Mouse (Mus musculus): ENCODE results near the gene Auts2.

Gene Auts2

DNA sequence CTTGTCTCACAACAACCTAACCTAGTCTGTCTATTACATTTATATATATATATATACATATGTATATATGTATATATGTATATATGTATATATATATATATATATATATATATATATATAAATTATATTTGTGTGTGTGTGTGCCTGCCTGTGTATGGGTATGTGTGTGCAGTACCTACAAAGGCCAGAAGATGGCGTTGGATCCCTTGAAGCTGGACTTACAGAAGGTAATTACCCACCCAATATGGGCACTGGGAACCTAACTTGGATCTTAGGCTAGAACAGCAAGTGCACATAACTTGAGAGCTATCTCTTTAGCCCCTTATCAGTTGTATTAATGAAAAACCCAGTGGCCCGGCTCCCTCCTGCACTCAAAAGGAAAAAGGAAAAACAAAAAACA is 1083.6 kb downstream of the Auts2 start:
- DNase-seq (ENCODE audit: low spot score in 2 of 2) = no peak

DNA sequence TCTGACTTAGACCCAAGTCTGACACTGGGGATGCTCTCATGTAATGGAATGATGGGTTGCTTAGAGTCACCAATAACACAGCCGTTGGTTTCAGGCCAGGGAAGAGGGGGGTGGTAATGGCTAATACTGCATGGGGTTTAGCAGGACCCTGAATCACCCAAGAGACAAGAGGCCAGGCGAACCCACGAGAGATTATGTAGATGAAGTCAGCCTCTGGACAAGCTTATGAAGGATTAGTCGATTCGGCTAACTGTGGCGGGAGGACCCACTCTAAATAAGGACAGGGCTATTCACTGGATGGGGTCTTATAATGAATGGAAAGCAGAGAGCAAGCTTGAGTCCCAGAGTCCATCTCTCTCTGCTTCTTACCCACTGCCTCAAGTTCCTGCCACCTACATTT is 1084.4 kb downstream of the Auts2 start:
- DNase-seq (ENCODE audit: low spot score in 2 of 2) = no peak

DNA sequence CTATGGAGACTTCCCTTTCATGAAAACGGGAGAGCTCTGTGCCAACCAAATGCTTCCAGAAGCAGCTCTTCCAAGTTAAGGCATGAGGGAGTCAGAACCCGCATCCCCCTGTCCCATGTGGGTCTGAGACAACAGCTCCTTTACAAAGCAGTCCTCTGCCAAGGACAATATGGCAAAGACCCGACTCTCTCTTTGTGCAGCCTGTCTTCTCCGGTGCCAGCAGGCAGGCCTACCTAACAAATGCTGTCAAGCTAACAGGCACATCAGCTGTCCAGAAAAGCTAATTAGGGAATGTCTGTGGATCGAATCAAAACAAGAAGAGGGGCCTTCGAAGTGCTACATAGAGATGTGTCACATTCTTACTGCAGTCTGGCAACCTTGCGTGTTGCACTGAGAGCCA is 1085.1 kb downstream of the Auts2 start:
- DNase-seq (ENCODE audit: low spot score in 2 of 2) = no peak

DNA sequence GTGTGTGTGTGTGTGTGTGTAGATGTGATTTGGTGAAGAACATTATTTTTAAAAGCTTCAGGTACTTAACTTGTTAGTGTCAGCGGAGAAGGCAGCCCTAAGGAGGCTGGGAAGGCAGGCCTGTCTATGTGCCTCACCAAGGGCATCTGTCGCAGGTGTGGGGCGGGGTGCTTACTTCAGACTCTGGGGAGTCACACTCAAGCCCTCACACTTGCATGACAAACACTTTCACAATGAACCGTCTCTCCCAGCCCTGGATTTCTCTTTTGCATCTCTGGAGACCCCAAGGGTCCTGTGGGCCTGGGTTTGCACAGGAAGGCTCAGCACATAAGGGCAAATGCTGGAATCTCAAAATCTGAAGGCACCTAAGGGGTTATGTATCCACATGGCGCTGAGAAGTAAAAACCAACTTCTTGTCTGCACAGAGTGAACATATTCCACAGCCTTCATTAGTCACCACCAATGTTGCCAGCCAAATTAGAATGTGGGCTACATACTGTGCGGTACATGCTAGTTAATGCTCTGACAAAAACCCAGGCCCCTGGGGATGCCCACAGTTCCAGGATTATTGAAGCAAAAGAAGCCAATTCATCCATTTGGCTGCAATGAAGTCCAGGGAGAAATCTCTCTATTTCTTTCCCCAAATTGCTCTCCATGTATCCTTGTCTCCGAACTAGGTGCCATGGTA is 1093.8 kb downstream of the Auts2 start:
- DNase-seq (ENCODE audit: low spot score in 2 of 2) = no peak

DNA sequence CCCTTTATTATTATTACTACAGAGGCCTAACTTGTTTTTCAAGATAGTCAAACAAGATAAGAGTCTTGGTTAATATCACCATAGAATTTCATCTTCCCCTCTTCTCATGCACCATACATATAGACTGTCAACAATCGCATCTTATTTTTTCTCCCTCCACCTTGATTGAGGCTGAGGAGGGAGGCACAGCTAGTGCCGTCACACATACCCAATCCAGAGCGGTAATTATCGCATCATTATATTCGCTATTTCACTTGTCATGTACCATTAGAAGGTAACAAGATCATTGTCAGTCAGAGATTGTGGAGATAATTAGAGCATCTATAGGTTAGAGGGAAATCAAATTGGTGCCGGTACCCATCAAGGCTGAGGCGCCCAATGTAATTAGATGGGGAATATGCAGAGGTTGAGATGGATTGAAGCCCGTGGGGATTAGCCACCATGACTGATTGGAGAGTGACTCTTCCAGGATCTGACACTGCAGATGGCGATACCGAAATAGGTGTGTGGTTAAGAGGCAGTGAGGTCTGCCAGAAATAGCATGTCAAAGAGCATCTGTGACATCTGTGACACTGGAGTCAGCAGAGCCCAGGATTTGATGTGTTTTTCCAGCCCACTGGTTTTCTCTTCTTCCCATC is 1107.8 kb downstream of the Auts2 start:
- DNase-seq (ENCODE audit: low spot score in 2 of 2) = no peak

DNA sequence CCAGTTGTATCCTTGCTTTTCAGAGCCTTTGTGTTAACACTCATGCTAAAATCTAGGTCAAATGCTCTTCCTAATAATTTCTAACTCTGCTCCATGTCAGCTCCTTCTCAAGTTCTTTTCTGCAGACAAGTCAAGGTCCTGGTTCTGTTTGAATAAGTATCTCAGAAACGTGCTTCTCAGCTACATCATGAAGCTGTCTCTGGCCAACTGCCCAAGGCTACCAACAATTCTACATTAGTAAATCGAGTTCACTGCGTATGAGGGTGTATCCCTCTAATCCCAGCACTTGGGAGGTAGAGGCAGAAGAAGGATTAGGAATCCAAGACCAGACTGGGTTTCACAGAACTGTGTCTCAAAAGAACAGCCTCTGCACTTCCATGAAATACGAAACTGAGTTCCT is 1109.9 kb downstream of the Auts2 start:
- no peak for DNase-seq (ENCODE audit: low spot score in 2 of 2)

DNA sequence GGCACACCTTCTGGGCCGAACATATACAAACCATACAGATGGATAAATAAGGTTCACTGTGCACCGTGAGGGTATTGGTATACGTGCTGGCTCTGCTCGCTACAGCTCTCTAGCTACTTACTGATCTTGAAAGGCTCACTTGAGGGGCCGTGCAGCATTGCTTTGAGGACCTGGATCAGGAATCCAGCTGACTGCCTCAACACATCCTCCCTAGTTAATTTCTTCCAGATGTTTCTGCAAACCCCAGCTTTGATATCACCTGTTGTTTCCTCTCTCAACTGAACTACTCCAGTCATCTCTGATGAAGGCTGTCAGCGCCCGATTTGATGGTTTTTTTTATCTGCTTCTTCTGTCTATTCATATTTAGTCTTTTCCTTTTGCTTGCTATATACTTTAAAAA is 1111.2 kb downstream of the Auts2 start:
- no peak for DNase-seq (ENCODE audit: low spot score in 2 of 2)

DNA sequence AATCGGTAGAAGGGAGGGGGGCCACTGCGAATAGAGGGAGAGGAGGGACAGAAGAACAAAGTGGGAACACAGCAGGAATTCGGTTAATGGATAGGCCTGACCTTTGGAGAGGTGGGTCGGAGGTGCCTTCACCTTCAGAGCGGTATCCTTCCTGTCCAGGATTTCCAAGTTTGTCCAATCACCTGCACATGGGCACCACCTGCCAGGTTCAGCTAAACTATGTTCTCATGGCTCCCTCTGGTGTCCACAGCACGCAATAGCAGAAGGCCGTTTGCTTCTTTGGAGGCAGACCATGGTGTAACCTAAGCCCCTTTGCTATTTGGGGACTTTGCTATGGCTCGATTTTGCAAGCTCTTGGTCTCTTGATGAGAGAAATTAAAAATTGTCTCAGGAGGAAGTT is 1113.0 kb downstream of the Auts2 start:
- DNase-seq (ENCODE audit: low spot score in 2 of 2) = peak; percentile 76 to 83

DNA sequence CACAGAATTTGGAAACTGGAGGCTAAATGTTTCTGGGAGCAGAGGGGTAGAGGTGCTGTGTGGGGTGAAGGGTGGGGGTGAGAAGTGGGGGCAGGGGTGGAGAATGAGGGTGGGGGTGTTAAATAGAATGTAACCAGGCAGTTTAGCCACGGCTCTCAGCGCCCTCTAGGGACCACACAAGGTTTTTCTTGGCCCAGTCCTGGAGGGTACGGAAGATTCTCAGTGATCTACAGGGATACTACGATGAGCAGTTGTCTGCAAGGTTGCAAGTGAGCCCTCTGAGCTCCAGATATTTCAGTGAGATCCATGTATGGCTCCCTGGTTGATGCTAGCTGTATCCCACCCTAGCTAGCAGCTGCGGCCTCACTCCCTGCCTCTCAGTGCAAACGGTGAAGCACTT is 1113.6 kb downstream of the Auts2 start:
- DNase-seq (ENCODE audit: low spot score in 2 of 2) = no peak

DNA sequence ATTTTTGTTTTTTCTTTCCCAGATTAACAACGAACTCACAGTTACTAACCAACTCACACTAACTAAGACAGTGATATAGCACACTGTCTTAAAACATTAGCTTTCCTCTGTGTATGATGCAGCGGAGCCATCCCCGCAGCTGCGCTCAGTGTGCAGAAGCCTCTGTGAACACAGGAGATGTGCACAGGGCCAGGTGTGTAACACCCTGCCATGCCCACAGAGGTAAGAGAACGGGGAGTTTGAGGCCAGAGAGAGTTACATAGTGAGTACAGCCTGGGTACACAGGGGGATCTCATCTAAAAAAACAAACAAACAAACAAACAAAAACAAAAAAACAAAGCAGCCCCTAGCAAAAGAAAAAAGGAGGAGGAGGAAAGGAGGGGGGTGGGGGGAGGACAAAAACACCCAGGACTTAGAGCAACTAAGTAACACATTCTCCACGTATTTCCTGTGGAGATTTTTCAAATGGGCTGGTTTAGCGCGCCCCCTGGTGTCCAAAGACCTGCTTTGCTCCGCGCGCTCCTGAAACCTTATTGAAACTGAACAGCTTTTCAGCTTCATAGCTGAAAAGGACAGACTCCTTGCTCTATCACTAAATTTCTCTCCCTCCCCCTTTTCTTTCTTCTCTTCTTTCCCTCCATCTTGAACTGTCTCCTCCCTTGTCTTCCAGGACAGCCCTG is 1115.3 kb downstream of the Auts2 start:
- peak; percentile 87 to 89 for DNase-seq (ENCODE audit: low spot score in 2 of 2)

DNA sequence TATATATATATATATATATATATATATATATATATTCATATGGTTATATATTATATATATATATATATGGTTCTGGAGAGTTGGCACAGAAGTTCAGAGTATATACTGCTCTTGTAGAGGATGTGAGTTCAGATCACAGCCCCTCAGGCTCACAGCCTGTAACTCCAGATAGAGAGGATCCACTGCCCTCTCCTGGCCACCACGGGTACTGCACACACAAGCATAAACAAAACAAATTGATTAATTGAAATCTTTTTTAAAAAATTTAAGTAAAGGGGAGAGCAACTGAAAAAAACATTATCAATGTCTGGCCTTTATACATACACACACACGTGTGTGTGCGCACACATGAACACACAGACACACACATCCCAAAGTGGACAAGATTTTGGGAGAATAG is 1120.4 kb downstream of the Auts2 start:
- no peak for DNase-seq (ENCODE audit: low spot score in 2 of 2)

DNA sequence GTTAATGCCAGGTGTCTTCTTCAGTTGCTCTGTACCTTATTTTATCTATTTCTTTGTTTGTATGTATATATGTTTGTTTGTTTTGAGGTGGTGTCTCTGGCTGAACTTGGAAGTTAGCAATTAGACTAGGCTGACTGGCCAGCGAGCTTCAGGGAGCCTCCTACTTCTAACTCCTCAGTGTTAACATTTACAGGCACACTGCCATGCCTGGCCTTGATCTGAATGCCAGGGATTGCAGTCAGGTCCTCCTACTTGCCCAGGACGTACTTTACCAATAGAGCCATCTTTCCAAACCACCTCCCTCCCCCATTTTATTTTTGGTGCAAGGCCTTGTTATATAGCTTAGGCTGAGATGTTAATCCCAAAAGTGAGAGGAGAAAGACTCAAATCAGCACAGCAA is 1122.7 kb downstream of the Auts2 start:
- DNase-seq (ENCODE audit: low spot score in 2 of 2) = no peak

DNA sequence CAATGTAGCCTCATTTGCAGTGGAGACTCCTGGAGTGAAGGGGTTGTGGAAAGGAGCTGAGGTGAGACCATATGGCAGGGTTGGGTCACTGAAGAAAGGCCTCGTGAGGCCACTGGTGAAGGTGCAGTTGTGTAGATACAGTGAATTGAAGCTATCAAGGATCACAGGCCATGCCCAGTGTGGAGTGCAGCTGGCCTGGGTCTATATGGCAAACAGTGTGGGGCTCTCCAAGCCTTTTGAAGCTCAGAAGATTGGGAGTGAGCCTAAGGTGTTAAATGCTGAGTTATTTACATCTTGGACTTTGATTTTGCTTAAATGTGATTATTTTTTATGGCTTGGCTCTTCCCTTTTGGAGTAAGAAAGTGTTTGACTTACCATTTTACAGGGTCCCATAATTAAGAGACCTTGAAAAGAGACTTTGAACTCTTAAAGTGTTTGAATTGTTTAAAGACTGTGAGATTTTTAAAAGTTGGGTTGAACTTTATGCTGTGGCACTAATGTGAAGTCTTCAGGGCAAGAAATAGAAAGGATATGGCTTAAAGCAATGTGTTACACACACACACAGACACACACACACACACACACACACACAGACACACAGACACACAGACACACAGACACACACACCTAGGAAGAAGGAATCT is 1127.1 kb downstream of the Auts2 start:
- DNase-seq (ENCODE audit: low spot score in 2 of 2) = no peak

DNA sequence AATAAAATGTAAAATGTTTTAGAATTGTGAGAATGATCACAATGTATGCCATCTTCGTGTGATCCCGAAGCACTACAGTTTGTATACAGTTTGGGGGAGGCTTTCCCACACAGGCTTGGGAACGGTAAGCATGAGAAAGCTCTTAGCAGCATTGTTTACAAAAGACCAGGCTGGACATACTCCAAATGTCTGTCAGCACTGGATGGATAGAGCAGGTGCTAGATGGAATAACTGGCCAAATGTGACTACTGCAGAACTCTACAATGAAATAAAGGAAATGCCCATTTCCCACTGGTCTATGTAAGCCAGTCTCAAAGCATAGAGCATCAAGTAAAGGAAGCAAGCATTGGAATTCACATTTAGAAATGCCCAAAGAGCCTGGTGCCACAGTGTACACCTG is 1144.9 kb downstream of the Auts2 start:
- DNase-seq (ENCODE audit: low spot score in 2 of 2) = no peak

DNA sequence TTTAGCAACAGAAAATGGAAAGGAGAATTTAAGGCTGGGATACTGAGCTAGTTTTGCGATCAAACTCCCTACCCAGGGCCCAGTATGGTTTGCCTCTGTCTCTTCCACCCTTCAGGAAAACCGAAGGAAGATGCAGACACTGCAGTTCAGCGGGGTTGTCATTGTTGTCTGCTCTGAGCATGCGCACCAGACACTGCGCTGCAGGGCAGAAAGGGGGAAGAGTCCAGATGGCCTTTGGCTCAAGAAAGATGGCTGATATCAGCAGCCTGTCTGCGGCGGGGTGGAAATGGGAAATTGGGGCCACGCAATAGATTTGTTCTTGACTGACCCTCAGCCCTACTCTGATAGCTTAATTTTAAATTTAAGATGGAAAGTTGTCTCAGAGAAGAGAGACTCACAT is 1147.4 kb downstream of the Auts2 start:
- DNase-seq (ENCODE audit: low spot score in 2 of 2) = no peak

All from right cerebral cortex, adult 2 months (tissue).